Mouse (Mus musculus): ENCODE results near the gene Acsm2. TPM values are rescaled to one million over a fixed set of nuclear protein-coding genes. Genes with fewer than 3 reads are reported as not detected.
"Not testable (repeated sequence)": the region's sequence is repeated elsewhere in the genome, so short reads cannot be mapped to it uniquely, and the experiment has no call there.

Acsm2 gene
- total RNA-seq, 2 experiments from 2014 or later, result not detected

- no peak for DNase-seq (ENCODE audit: low spot score in 2 of 2)
These were observed 7.3 kb downstream of the Acsm2 start for GRCm38 (mm10) chr7:119561441-119561840.

GRCm38 (mm10) chr7:119562476-119562875, 8.3 kb downstream of the Acsm2 start:
- DNase-seq (ENCODE audit: low spot score in 2 of 2), result not testable (repeated sequence)

- DNase-seq (ENCODE audit: low spot score in 2 of 2), result no peak
These were observed 40.5 kb downstream of the Acsm2 start for GRCm38 (mm10) chr7:119594530-119595107.

GRCm38 (mm10) chr7:119595306-119595705, 41.2 kb downstream of the Acsm2 start:
- no peak for DNase-seq (ENCODE audit: low spot score in 2 of 2)

GRCm38 (mm10) chr7:119596536-119596935, 42.4 kb downstream of the Acsm2 start:
- DNase-seq (ENCODE audit: low spot score in 2 of 2), result no peak

- DNase-seq (ENCODE audit: low spot score in 2 of 2), result no peak
These were observed 47.2 kb downstream of the Acsm2 start for GRCm38 (mm10) chr7:119601195-119601953.

GRCm38 (mm10) chr7:119601954-119602317, 47.8 kb downstream of the Acsm2 start:
- DNase-seq (ENCODE audit: low spot score in 2 of 2), result no peak

GRCm38 (mm10) chr7:119604903-119605483, 50.9 kb downstream of the Acsm2 start:
- DNase-seq (ENCODE audit: low spot score in 2 of 2), result no peak

GRCm38 (mm10) chr7:119605926-119606663, 52.0 kb downstream of the Acsm2 start:
- no peak for DNase-seq (ENCODE audit: low spot score in 2 of 2)

GRCm38 (mm10) chr7:119606664-119607076, 52.5 kb downstream of the Acsm2 start, which contains the start of gene Acsm1:
Gene Acsm1, plus strand, starts transcription at chr7:119607026.
- DNase-seq (ENCODE audit: low spot score in 2 of 2), result no peak

GRCm38 (mm10) chr7:119607796-119608515, 53.8 kb downstream of the Acsm2 start:
- no peak for DNase-seq (ENCODE audit: low spot score in 2 of 2)

GRCm38 (mm10) chr7:119616531-119616930, 62.4 kb downstream of the Acsm2 start:
- DNase-seq (ENCODE audit: low spot score in 2 of 2), result no peak

GRCm38 (mm10) chr7:119617593-119617992, 63.5 kb downstream of the Acsm2 start:
- no peak for DNase-seq (ENCODE audit: low spot score in 2 of 2)

- DNase-seq (ENCODE audit: low spot score in 2 of 2), result no peak
These were observed 64.2 kb downstream of the Acsm2 start for GRCm38 (mm10) chr7:119618209-119618935.

GRCm38 (mm10) chr7:119620157-119620556, 66.0 kb downstream of the Acsm2 start:
- DNase-seq (ENCODE audit: low spot score in 2 of 2), result no peak

- DNase-seq (ENCODE audit: low spot score in 2 of 2), result no peak
These were observed 84.6 kb downstream of the Acsm2 start for GRCm38 (mm10) chr7:119638773-119639172.

- no peak for DNase-seq (ENCODE audit: low spot score in 2 of 2)
These were observed 88.2 kb downstream of the Acsm2 start for GRCm38 (mm10) chr7:119642307-119642706.
